Mouse (Mus musculus) frontal cortex, adult (tissue): ENCODE measurements around the gene Kcne3.

Source experiments
- ATAC-seq: cut with Nextera tagmentation; 2 replicates; pipeline ENCODE4 v1.9.2; 2017; ENCODE audit warnings: mild to moderate bottlenecking, moderate library complexity, mixed read lengths; ENCODE audit not compliant: low TSS enrichment

Gene Kcne3

DNA sequence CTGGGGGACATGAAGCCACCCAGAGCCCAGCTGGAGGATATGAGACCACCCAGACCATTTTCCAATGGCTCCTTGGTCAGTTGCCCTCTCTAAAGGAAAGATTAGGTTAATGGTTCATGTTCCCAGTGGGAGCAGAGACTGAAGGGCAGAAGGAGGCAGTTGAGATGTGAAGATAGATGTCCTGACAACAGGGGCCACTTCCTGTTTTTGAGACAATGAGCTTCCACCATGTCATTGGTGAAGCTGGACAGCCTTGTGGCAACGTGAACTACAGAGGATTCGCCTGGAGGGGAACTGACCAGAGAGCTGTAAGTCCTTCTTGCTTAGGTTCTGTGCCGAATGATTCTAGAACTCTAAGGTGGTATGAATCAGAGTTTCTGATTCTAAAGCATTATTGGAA lies at the start of gene Kcne3:
TSS of gene Kcne3 (plus strand) at position 234 of the 400 bp plus-strand sequence.
- no peak for ATAC-seq

DNA sequence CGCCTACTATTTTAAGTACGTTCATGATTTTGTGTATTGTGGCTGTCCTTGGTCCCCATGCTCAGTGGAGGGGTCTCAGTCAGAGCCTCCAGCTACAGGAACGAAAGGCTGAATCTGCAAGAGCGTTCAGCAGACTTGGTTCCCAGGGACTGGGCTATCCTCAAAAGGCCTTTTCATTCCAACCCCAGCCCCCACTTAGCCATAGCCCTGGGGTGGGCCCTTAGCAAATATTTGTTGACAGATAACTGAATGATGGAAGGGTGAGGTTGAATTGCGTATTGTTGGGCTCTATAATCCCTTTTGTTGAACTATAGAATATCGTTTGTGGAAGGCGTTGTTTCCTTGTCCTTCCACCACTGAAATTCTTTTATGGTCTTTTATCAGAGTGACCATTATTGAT lies 49.8 kb upstream of the Kcne3 start:
- no peak for ATAC-seq

DNA sequence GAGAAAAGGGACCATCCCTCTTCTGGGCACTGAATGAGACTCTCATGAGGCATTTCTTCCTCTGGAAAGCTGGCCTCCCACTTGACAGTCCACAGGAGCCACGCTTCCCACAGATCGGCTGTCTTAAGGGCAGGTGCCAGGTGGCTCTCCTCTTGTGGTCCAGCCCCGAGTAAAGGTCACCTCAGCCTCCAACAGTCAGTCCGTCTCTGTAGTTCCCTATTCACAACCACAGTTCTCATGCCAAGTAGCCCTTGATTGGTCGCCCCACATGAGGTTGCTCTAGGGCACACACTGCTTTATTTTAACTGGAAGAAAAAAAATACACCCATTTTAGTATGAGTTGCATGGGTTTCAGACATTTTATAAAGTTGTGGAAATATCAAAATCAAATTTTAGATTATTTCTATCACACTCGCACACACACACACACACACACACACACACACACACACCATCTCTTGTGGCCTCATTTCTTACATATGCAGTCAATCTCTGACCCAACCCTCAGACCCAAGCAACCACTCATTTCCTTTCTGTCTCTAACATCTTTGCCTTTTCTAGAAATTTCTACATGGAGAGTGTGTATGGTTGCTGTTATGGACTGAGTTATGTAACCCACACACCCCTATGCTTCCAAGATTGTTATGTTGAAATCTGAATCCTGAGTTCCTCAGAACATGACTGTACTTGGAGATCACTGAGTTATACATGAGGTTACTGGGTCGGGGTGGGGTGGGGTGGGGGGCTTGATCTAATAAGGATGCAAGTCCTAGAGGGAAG lies 47.9 kb upstream of the Kcne3 start:
- no peak for ATAC-seq

DNA sequence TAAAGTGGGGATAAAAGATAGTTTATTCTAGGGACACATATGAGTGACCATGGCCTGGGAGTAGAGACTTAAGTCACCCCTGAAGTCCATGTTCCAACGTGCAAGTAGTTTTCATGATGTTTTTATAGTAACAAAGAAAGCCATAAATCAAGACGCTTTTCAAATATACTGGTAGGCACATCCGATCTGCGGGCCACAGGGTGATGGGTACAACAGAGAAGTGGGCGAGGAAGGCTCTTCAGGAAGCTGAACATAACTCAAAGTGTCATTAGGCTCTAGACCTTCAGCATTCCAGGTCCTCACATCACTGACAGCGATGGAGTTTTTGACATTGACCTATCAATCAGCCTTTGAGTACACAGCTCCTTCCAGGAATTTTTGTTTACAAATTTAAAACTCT lies 45.7 kb upstream of the Kcne3 start:
- ATAC-seq: no peak

DNA sequence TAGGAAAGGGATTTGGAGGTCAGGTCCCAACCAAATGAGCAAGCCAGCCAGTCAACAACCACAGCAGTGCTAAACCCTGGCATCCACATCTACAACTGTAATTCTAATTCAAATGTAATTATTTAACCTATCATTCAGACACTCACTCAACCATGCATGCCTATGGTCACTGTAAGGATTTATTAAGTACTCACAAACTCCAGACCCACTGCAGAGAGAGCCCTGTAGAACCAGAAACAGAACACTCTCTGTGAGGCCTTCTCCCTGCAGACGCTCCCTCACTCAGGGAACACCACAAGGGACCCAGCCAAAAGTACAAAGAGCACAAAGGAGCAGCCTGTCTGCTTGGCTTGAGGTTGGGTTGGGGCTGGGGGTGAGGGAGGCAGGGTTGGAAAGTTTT lies 43.9 kb upstream of the Kcne3 start:
- ATAC-seq: no peak

DNA sequence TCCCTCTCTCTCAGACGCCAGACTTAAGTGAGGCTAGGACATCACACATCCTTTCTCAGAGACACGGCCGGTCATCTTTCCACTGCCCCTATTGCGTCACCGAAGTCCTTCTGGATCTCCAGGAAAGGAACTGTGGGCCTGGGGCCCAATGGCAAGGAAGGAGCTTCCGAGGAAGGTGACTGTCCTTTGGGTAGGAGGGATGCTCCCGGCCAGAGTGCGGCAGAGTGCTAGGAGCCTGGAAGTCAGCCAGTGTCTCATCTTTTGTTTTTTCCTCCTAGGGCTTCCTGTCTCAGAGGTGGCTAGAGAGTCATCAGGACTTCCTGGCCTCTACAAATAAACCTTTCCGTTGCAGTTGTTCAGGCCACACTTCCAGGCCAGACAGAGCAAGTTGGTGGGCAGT lies 39.3 kb upstream of the Kcne3 start:
- ATAC-seq: no peak

DNA sequence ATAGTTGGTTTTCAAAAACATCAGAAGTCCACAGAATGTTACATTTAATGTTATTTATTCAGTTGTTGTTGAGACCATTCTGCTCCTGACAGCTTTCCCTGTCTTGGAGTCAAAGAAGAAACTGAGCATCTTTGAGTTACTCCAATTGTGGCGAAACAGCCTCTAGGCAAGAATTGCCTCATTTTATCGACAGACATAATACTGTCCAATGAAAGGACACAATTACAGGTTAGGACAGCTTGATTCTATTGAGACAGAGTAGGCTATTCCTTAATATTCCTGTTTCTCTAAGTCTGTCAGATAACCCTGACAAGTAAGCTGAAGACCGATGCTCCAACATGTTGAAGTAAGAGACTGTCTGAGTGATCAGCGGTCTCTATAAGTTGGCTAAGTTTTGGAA lies 38.2 kb upstream of the Kcne3 start:
- ATAC-seq: no peak

DNA sequence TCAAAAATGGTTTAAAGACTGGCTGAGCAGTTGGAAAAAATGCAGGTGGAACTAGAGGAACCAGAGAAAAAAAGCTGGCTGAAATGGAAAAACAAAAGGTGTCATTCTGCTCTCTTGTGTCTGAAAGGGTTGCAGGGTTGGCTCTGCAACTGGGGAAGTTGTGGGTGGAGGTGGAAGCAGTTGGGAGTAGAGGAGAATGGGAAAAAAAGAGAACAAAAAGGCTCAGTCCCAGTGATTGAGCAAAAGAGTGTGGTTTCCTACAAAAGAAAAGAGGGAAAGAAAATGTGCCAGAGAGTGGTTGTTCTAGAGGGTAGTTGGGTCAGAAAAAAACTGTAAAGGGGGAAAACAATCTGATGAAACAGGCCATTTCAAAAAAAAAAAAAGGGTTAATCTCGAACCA lies 35.7 kb upstream of the Kcne3 start:
- ATAC-seq: no peak

DNA sequence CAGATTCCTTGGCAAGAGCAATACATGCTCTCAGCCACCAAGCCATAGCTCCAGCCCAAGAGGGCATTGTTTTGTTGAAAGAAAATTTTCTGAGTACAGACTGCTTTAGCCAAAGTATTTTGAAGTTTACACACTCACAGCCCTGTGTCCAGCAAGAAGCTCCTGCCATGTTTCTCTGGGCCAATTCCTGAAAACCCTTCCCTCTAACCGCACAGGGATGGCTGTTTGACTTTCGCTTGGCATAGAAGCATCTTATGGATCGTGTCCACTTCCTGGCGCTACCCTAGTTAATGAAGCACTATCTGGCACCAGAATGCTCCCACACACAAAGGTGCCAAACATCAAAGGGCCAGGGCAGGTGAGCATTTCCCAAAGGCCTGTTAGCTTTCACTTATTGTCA lies 27.7 kb upstream of the Kcne3 start:
- no peak for ATAC-seq

DNA sequence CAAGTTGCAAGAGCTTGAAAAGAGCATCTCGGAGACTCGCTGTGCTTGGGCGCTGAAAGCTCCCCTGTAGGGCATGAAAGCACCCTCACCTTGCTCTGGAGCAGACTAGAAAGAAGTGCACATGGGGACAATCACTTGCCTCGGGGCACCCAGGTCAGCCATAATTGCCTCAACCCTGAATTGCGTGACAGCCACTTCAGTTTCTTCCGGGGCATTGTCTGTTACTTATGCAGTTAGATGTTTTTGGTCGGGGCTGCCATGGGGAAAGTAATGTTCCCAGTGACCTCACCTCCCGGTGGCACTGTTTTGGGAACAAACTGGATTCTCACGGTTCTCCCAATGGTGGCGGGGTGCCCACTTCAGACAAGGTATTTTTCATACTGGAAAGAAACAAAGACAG lies 26.2 kb upstream of the Kcne3 start:
- ATAC-seq: no peak

DNA sequence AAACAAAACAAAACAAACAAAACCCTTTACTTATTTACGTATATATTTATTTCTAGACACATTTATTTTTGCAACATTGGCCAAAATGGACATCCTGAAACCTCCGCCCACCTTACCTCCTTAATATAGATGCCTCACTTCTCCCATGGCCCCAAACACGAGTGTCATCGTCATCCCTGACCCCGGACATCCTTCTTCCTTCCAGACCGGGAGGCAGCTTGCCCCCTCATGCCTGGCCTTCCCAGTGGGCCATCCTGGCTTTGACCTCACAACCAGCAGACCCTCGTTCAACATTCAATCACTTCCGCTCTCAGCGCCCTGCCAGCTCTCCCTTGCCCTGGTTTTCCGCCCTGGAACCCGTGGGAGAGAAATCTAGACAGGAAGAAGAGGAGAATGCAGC lies 25.7 kb upstream of the Kcne3 start:
- no peak for ATAC-seq

DNA sequence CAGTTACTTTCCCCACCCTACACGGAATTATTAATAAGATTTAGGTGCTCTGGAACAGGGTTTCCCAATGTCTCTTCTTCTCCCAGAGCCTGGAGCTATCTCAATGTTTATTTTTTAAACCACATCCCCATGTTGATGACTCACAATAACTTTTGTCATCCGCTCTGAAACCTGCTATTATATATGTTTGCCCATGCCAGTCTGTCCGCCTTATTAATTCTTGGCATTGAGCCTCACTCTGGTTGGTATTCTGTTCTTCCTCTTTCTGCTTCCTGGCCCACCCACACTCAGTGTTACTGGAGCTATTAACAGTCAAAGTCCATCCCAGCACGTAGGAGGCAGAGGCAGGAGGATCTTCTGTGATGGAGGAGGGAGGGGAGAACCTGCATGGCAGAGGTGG lies 18.6 kb upstream of the Kcne3 start:
- no peak for ATAC-seq

DNA sequence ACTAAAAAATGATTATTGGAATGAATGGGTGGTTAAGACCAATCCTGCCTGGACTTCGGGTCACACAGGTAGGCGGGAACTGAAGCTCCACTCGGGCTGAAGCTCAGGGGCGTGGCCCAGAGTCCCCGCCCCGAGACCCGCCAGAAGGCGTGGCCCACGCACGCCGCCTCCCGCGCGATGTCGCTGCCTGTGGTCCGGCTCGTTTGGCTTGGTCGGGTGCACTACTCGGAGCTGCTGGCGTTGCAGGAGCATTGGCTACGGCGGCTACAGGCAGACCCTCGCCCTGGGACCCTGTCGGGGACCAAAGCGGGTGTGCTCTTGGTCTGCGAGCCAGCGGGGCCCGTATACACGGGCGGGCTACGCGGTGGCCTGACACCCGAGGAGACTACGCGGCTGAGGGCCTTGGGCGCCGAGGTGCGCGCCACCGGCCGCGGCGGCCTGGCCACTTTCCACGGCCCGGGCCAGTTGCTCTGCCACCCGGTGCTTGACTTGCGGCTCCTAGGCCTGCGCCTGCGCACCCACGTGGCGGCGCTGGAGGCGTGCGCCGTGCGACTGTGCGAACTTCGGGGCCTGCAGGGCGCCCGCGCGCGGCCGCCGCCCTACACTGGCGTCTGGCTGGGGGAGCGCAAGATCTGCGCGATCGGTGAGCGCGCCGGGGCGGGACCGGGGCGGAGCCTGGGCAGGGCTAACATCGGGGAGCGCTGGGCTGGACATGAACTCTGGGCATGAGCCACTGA lies 17.0 kb upstream of the Kcne3 start, which contains the start of gene Lipt2:
TSS of gene Lipt2 (plus strand) at position 173 of the 737 bp plus-strand sequence.
- ATAC-seq: peak; percentile 96

DNA sequence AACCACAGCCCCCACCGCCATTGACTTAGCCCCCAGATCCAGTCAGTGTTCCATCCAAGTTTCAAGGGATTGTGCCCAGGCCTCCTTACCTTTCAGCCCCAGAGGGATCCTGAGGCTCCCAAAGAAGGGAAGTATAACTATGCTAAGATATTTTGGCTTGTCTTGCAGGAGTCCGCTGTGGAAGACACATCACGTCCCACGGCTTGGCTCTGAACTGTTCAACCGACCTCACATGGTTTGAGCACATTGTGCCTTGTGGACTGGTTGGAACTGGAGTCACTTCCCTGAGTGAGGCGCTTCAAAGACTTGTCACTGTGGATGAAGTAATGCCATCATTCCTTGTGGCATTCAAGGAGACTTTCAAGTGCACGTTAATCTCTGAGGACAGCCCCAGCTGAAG lies 16.3 kb upstream of the Kcne3 start:
- ATAC-seq: 0 out of 2 replicates have a peak, but pooled peaks have one; percentile 45

DNA sequence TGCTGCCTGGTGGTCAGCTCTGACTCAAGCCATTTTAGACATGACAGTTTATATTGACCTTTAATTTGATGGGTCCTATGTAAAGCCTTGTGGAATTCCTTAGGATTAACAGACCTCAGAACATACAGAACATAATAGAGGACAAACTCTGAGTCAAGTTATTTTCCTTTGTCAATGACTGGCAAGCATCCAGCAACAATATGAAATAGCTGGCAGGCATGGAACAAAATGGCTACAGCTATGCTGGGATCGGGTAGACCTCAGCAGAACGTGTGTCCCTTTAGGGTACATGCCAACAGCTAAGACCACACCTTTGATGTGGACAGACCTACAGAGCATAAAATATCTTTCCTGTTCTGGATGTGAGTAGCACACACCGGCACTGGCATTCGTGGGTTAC lies 12.8 kb upstream of the Kcne3 start:
- ATAC-seq: no peak

DNA sequence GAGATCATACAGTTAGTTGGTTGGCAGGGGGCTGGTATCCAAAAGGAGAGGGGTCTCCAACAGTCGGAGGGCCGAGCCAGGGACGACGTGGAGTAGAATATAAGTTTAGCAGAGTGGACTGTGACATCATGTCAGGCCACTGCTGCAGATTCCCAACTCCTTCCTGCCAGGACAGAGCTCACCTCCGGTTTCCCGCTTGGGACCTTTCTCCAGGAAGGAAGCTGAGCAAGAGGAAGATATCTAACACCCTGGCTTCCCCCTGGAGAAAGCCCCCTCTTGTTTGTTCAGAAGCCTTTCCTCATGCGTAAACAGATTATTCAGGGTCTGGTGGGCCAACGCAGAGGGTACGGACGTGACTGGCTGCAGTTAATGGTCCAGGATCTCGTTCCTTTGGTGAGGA lies 7.6 kb upstream of the Kcne3 start:
- ATAC-seq: no peak

DNA sequence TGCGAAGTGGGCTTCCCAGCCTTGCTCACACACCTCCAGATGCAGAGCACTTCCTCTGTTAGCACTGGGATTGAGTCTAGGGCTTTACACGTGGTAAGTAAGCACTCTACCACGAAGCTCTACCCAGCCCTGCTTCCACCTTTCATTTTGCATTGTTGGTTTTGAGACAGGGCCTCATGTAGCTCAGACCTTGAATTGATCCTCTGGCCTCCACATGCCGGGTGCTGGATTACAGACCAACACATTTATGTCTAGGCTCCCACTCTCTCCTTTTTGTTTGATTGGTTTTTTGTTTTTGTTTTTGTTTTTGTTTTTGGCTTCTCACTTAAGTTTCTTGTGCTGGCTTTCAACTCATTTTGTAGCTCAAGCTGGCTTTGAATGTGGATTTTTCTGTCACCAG lies 5.5 kb upstream of the Kcne3 start:
- ATAC-seq: no peak

DNA sequence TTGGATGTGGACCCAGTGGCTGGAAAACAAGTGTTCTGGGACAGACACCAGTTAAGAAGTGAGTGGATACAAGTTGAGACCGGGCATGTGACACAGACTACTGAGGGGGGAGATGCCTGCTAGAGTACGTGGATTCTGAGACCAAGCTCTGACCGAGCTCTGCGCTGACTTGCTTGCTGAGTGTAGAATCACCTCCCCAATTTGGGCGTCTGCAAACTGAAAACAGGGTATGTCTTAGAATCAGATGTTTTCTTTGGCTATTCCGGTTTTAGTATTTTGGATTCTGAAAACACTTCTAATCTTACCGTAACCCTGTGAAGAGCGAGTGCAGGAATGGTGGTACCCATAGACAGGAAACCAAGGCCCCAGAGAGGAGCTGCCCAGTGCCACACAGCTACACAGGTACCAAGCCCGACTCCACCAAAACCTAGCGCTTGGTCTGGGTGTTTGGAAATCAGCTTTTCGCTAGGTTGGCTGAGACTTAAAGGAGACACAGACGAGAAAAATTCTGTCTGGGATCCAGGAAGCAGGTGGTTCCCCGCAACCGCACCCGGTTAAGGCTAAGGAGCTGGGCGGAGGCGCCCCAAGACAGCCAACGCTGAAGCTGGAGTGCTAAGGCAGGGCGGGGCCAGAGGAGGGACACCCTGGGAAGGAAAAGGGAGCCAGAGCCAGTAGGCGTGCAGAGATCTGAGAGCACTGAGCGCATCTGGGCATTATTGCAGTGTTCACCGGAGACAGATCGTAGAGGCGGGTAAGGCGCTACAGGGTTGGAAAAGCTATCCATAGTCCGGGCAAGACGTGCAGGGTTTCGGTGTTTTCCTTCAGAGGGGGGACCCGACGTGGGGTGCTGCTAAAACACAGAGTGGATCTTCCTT lies 2.0 kb downstream of the Kcne3 start:
- ATAC-seq: peak; percentile 98

DNA sequence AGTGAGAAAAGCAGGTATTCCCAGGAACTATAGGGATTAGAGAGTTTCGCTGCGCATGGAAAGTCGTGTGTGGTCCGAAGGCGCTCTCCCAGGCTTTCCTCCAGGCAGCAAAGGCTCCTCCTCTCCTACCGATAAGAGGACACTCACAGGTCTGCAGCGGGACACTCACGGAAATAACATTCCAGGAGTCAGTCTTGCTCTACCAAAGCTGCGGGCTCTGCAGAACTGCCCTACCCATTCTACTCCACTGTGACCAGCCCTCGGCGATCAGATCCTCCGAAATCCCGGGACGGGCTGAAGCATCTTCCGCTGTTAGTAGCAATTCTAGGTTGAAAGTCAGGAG lies 2.6 kb downstream of the Kcne3 start:
- ATAC-seq: peak; percentile 33

DNA sequence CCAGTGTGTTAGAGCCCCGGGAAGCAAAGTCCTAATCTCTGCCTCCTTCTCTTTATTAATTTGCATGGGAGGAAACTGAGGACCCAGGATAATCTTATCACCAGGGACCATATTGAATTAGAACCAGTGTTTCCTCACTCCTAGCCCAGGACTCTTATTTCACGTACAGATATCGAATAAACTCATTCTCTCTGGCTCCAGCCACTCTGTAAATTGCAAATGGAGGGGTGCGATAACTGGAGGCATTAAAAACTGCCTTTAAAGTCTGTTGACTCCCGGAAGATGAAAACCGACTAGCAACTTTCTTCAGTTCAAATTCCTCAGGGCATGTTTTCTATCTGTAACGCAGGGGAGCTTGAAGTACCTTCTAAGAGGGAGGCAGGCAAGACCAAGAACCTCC lies 3.1 kb downstream of the Kcne3 start:
- ATAC-seq: no peak

DNA sequence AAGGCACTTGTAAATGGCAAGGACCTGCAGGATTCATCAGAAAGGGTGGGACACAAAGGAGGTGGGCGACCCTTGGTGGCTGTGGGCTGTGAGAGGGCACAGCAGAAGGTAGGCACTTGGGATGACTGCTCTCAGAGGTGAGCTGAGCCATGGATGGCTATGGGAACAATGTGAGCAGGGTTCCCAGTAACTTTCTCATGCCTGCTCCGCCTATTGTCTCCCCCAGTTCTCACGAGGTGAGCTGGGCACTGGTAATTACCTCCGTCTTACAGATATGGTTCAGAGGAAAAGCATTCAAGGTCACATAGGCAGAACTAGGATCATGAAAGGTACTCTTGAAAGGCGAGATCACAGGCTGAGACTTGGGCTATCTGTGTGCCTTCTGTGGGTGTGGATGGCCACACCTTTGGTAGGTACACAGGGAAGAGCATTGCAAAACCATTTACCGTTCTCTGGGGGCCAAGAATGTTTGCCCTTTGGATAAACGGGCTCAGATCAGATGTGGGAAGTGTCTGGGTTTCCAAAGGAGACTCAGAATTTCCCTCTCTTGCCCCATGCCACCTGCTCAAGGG lies 3.6 kb downstream of the Kcne3 start:
- no peak for ATAC-seq

DNA sequence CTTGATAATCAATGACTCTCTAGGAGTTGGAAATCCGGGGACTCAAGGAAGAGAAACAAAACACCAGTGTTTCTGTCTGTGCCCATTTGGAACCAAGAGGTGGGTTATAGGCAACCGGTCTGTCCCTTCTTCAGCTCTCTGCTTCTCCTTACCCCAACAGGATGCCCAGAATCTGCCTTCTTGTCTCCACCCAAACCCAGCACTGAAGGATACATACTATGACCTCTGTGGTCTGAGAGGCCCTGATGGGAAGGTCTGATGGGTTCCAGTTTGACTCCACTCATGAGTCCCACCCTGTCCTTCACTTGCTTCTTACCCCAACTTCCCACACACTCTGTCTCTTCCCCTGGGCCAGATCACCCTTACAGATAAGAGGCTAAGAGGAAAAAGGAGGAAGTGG lies 4.9 kb downstream of the Kcne3 start:
- no peak for ATAC-seq
